Mouse (Mus musculus) liver, embryonic 16.5 days (tissue): ENCODE data around the gene Clec4n. TPM values are rescaled to one million over a fixed set of nuclear protein-coding genes. Genes with fewer than 3 reads are reported as not detected.
"Not testable (repeated sequence)": the region's sequence is repeated elsewhere in the genome, so short reads cannot be mapped to it uniquely, and the experiment has no call there.

Experiments used
- ATAC-seq: fragments of 200-750 bp; cut with Nextera tagmentation; 2 replicates; pipeline ENCODE4 v1.8.0; 2017; ENCODE audit warnings: low read depth, mild to moderate bottlenecking, moderate number of reproducible peaks, moderate library complexity
- H3K27ac ChIP-seq: fragments of 300-500 bp; sonication (generic); 2 replicates; pipeline ENCODE4 v1.5.1; 2014; ENCODE audit warnings: mild to moderate bottlenecking, low read length
- H3K27me3 ChIP-seq: fragments of 300-500 bp; sonication (generic); 2 replicates; pipeline ENCODE4 v1.6.1; 2014; ENCODE audit warnings: low read depth, low read length, mixed read lengths; ENCODE audit not compliant: control insufficient read depth, insufficient read depth
- H3K36me3 ChIP-seq: fragments of 300-500 bp; sonication (generic); 2 replicates; pipeline ENCODE4 v1.6.1; 2014; ENCODE audit warnings: mild to moderate bottlenecking; ENCODE audit not compliant: control insufficient read depth, insufficient read depth
- H3K4me1 ChIP-seq: fragments of 300-500 bp; sonication (generic); 2 replicates; pipeline ENCODE4 v1.6.1; 2014; ENCODE audit warnings: low read depth, low read length, mixed read lengths; ENCODE audit not compliant: control insufficient read depth
- H3K4me2 ChIP-seq: fragments of 300-500 bp; sonication (generic); 2 replicates; pipeline ENCODE4 v1.6.1; 2014; ENCODE audit warnings: low read depth, low read length, mixed read lengths
- H3K4me3 ChIP-seq: fragments of 300-500 bp; sonication (generic); 2 replicates; pipeline ENCODE4 v1.5.1; 2014; ENCODE audit warnings: low read depth, mild to moderate bottlenecking, low read length
- H3K9ac ChIP-seq: fragments of 300-500 bp; sonication (generic); 2 replicates; pipeline ENCODE4 v1.6.1; 2014; ENCODE audit warnings: low read depth, low read length
- H3K9me3 ChIP-seq: fragments of 300-500 bp; sonication (generic); replicated peaks from 2 replicates; pipeline ENCODE4 v1.6.1; 2016; ENCODE audit warnings: low read length; ENCODE audit not compliant: control insufficient read depth
- WGBS: fragments of 180-500 bp; shearing (Covaris S2); extraction: QIAGEN DNeasy Blood & Tissue Kit; methylation state at CpG from one replicate; pipeline ENCODE4 v1.1.7; 2014; ENCODE audit not compliant: insufficient replicate concordance; 5-methylcytosine and 5-hydroxymethylcytosine counted together
- polyA plus RNA-seq: library from polyadenylated mRNA; unstranded; fragments of >200 nt; fragmentation: Nextera tagmentation; extraction: Ambion mirVana; gene quantifications from 2 replicates; pipeline ENCODE4 v1.2.1, GENCODE M21; 2015

The Clec4n gene
- polyA plus RNA-seq, 1 experiment from 2014 or later = 20.2 TPM

DNA sequence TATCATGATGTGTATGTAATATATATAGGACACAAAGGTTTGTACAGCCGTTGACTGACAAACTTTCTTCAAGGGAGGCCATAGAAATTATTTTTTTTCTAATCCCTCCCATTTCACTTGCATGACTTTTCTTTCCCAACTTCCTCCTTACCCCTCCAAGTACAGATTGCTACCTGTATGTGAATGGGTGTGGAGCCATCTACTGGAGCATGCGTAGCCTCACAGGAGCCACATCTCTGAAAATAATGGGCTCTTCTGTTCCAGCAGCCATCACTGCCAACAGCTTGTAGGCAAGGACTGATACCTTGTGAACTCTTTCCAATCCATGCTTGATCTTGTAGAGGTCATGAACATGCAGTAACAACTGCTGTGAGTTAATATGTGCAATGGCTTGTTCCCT is 19.2 kb downstream of the Clec4n start:
- not testable (repeated sequence) for H3K4me1 ChIP-seq, H3K9ac ChIP-seq, H3K27ac ChIP-seq, H3K36me3 ChIP-seq, H3K4me2 ChIP-seq, ATAC-seq, H3K4me3 ChIP-seq, H3K9me3 ChIP-seq, H3K27me3 ChIP-seq
- 52% methylated on average over 2 of the region's 2 CpGs for WGBS

DNA sequence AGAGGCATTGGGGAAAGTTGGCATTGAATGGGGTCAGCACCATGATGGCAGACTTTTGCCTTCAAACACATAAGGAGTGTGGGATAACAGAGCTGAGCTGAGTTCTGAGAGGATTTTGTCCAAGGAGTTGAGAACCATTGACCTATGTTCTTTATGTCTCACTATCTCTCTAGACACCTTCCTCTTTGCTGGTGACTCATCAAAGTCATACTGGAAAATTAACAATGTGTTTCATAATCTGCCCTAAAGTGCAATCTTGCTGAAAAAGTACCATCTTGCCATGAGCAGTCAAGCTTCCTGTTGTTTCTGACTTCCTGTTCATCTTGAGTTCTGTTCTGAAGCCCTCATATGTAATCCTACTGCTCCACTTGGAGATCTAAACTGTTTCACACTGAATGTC is 23.1 kb downstream of the Clec4n start:
- Histone ChIP-seq H3K9ac (no peak overlapping the region), H3K36me3 (no peaks in the 10 kb centered on the region)

DNA sequence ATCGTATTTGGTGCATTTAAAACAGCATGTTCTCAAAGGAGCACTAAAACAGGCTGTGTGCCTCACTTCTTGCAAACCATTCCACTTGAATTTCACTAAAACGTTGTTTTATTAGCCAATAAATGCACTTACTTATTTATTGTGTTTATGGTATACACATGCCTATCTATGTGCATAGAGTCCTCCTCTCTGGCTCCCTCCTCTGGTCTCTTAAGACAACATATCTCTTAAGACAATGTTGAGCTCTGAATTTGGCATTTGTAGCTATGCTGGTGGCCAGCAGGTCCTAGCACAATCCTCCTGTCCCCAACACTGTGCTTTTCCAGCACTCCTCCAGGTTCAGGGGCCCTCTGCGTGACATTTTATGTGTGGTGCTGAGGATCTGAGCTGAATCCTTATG is 29.3 kb downstream of the Clec4n start:
- no peaks in the 10 kb centered on the region for H3K9me3 ChIP-seq
- H3K9ac ChIP-seq = no peak overlapping the region
- ATAC-seq = 0 out of 2 replicates have a peak, but pooled peaks have one; percentile 28
- H3K27me3 ChIP-seq = no peaks in the 10 kb centered on the region
- H3K4me2 ChIP-seq = no peak overlapping the region
- H3K4me3 ChIP-seq = no peak overlapping the region
- WGBS = 54% methylated on average over 3 of the region's 3 CpGs
- H3K27ac ChIP-seq = no peak overlapping the region
- no peaks in the 10 kb centered on the region for H3K36me3 ChIP-seq
- peaks cover 2% of the 10 kb centered on the region; the same call in 1 of the 2 replicates for H3K4me1 ChIP-seq

More for the DNA sequence above, 23.1 kb downstream of the Clec4n start:
- Histone ChIP-seq H3K4me2 (no peak overlapping the region), H3K27ac (no peak overlapping the region), H3K27me3 (no peaks in the 10 kb centered on the region), H3K9me3 (no peaks in the 10 kb centered on the region), H3K4me3 (no peak overlapping the region), H3K4me1 (no peaks in the 10 kb centered on the region)
- peak; percentile 42 for ATAC-seq

DNA sequence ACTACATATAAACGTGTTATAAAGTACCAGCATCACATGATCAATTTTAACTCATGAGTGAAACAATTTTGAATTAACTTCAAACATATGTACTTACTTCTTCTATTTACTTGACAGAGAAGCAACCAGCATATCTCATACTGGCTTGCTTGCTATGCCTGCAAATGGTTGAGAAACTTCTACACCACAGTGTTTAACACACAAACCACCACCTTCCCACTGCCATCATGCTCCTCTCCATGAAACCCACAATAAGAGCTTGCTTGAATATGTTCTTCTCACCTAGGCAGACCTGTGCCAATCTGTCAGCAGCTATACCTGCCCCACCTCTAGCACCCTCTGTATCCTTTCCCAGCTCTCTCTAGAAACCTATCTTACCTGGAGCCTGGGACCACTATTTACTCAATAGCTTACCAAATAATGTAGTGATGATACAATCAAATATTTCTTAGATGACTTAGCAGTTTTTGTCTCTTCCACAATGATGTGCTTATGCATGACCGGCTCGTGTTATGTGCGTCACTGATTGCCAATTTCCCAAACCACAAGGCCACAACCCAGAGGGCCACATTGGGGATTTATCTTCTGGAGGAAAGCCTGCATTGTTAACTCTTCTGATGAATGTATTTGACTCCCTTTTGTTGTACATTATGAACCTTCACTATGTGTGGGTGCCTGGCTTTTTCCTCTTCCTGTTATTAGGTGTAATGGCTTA is 30.4 kb downstream of the Clec4n start:
- 28% methylated on average over 4 of the region's 4 CpGs for WGBS
- H3K4me1 ChIP-seq = peaks cover 2% of the 10 kb centered on the region; the same call in 1 of the 2 replicates
- H3K9ac ChIP-seq = no peak overlapping the region
- H3K4me3 ChIP-seq = no peak overlapping the region
- H3K27me3 ChIP-seq = no peaks in the 10 kb centered on the region
- no peak overlapping the region for H3K4me2 ChIP-seq
- H3K9me3 ChIP-seq = no peaks in the 10 kb centered on the region
- no peak for ATAC-seq
- peak overlapping the region; percentile 3; the same call in 1 of the 2 replicates for H3K27ac ChIP-seq
- no peaks in the 10 kb centered on the region for H3K36me3 ChIP-seq

DNA sequence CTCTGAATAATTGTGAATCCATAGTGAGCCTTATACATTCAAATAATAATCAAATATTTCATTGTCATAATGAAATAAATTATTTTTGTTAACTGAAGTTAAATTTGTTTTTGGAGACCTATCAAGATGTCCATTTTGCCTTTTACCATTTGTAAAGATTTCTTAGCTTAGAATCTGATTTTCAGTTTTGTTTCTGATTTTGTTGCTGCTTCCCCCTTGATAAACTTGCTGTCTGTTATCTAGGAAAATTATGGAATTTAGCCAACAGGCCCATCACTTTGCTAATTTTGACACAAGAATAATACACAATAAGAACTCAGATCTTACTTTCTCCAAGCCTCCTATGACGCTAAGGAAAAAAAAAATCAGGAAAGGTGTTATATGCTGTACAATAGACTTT is 31.2 kb downstream of the Clec4n start:
- Histone ChIP-seq H3K27ac (no peak overlapping the region), H3K36me3 (no peaks in the 10 kb centered on the region), H3K9ac (no peak overlapping the region), H3K4me2 (no peak overlapping the region), H3K4me1 (peaks cover 2% of the 10 kb centered on the region; the same call in 1 of the 2 replicates), H3K27me3 (no peaks in the 10 kb centered on the region), H3K9me3 (no peaks in the 10 kb centered on the region), H3K4me3 (no peak overlapping the region)
- WGBS = 73% methylated on average over 1 of the region's 1 CpGs
- no peak for ATAC-seq

DNA sequence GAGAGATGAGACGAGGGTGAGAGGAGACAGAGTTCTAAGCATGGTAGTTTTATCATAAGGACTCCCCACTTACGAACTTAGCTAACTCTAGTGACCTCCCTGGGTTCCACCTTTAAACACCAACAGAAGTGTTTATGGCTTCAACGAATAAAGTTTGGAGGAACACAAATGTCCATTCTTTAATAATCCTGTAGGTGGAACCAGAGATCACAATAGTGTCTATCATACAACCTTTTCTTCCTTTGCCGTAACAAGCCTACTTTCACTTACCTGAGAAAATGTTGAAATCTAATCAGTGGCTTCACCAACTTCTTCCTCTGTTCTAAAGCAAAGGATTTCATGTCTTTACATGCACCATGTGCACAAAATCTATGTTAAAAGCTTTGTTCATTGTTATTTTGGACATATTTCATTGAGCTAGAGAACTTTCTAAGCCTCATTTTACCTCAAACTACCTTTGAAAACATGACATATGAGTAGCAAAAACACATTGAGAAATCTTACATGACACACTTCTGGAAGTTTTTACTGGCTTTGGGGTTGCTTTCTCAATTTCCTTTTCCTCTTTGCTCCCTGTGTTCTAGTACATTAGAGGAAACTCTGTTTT is 32.0 kb downstream of the Clec4n start, which contains the start of gene Clec4d:
Gene Clec4d (plus strand): TSS at position 557 of the 607 bp plus-strand sequence.
- 28% methylated on average over 4 of the region's 4 CpGs for WGBS
- no peak within 1 kb of the TSS for H3K27ac ChIP-seq
- H3K4me3 ChIP-seq = no peak within 1 kb of the TSS
- no peak within 1 kb of the TSS for H3K9ac ChIP-seq
- H3K36me3 ChIP-seq = no peaks in the 10 kb centered on the region
- H3K9me3 ChIP-seq = no peaks in the 10 kb centered on the region
- no peak within 1 kb of the TSS for H3K4me2 ChIP-seq
- H3K4me1 ChIP-seq = peaks cover 2% of the 10 kb centered on the region; the same call in 1 of the 2 replicates
- no peak for ATAC-seq
- H3K27me3 ChIP-seq = no peaks in the 10 kb centered on the region

DNA sequence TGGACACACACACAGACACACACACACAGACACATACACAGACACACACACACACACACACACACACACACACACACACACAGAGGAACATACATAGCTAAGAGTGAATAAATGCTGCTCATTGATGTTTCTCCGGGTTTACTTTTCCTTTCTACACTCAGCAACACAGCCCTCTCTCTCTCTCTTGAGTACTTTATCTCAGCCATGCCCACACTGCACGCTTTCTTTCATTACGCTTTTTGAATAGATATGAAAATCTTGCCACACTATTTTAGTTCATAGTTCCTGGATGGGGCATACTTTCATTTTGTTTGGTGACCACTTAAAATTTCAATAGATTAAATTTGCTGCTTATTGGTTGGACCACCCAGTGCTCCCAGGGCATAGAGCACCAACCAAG is 34.6 kb downstream of the Clec4n start:
- no peak overlapping the region for H3K27ac ChIP-seq
- no peaks in the 10 kb centered on the region for H3K9me3 ChIP-seq
- no peak overlapping the region for H3K4me2 ChIP-seq
- H3K27me3 ChIP-seq = no peaks in the 10 kb centered on the region
- H3K4me3 ChIP-seq = no peak overlapping the region
- no peak overlapping the region for H3K9ac ChIP-seq
- no peak for ATAC-seq
- H3K4me1 ChIP-seq = peaks cover 6% of the 10 kb centered on the region
- WGBS = 48% methylated on average over 3 of the region's 3 CpGs
- no peaks in the 10 kb centered on the region for H3K36me3 ChIP-seq

DNA sequence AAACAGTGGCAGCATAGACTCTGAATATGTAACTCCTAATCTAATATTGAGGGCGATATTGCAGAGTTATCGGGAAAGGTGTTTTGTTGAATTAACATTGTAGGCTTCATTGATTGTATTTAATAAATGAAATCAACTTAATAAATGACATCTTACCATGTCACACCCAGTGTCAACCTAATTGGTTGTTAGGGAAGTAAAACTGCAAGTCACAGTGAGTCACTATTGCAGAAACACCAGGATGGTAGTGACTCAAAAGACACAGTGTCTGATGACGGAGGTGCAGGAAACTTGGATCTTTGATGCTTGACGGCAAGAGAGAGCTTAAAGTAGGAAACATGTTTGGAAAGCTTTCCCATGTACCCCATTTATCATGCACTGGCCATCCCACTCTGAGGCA is 36.2 kb downstream of the Clec4n start:
- Histone ChIP-seq H3K36me3 (no peaks in the 10 kb centered on the region), H3K4me1 (peaks cover 4% of the 10 kb centered on the region), H3K4me2 (no peak overlapping the region), H3K9ac (no peak overlapping the region), H3K4me3 (no peak overlapping the region), H3K27me3 (no peaks in the 10 kb centered on the region), H3K27ac (peak overlapping the region; percentile 0; the same call in 1 of the 2 replicates), H3K9me3 (no peaks in the 10 kb centered on the region)
- ATAC-seq = peak; percentile 77
- 74% methylated on average over 4 of the region's 4 CpGs for WGBS

DNA sequence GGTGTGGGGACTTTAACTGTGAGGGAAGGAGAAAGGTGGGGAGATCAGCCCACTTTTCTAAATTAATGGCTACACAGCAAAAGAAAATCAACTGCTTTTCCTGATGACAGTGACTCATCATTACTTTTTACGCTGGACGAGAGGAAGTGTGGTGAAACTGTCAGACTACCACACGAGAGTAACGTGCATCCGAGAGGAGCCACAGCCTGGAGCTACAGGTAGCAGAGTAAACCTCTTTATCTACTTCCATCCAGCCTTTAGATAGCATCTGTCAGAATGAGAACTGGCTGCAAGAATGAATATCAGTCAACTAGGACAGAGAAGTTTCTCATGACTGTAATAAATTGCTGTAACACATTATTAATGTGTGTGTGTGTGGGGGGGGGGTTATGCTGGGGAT is 37.3 kb downstream of the Clec4n start:
- Histone ChIP-seq H3K36me3 (no peaks in the 10 kb centered on the region), H3K4me3 (no peak overlapping the region), H3K9me3 (no peaks in the 10 kb centered on the region), H3K4me2 (no peak overlapping the region), H3K27me3 (no peaks in the 10 kb centered on the region), H3K4me1 (peaks cover 4% of the 10 kb centered on the region), H3K9ac (no peak overlapping the region), H3K27ac (no peak overlapping the region)
- ATAC-seq = peak; percentile 33
- 11% methylated on average over 5 of the region's 5 CpGs for WGBS
